Mouse (Mus musculus) megakaryocyte, embryonic 14.5 days (primary cell): ENCODE data around the gene Tmcc3. TPM values are rescaled to one million over a fixed set of nuclear protein-coding genes. Genes with fewer than 3 reads are reported as not detected.

Source experiments
- H3K27me3 ChIP-seq: replicated peaks from 2 replicates; pipeline ENCODE3; 2012; ENCODE audit warnings: inconsistent platforms
- H3K36me3 ChIP-seq: replicated peaks from 2 replicates; pipeline ENCODE3; 2012; ENCODE audit warnings: low read length, inconsistent platforms, mixed read lengths
- H3K4me1 ChIP-seq: 2 replicates; pipeline ENCODE4 v1.6.1; 2012; ENCODE audit warnings: inconsistent platforms
- H3K4me3 ChIP-seq: replicated peaks from 2 replicates; pipeline ENCODE3; 2012; ENCODE audit warnings: moderate library complexity, mild to moderate bottlenecking, inconsistent platforms
- H3K9me3 ChIP-seq: 2 replicates; pipeline ENCODE4 v1.6.1; 2012; ENCODE audit warnings: inconsistent platforms
- FLI1 ChIP-seq: IDR thresholded peaks from 2 replicates; pipeline ENCODE4 v1.6.1; 2012; ENCODE audit warnings: low read length, inconsistent platforms, mixed read lengths
- GATA1 ChIP-seq: IDR thresholded peaks from 3 replicates; pipeline ENCODE4 v1.6.1; 2012; ENCODE audit warnings: mixed read lengths, low read length, inconsistent platforms, borderline replicate concordance
- polyA plus RNA-seq: library from polyadenylated mRNA; stranded (reverse); fragments of >175 nt; gene quantifications from 2 replicates; pipeline ENCODE4 v1.2.3, GENCODE M21; 2012; ENCODE audit warnings: low replicate concordance; ENCODE audit not compliant: insufficient read depth

Gene Tmcc3
- polyA plus RNA-seq, 1 experiment: 0.84 TPM

- Histone ChIP-seq H3K4me3 (no peak overlapping the region), H3K4me1 (peaks cover 5% of the 10 kb centered on the region), H3K27me3 (peaks cover 16% of the 10 kb centered on the region), H3K9me3 (peaks cover 44% of the 10 kb centered on the region), H3K36me3 (peaks cover 2% of the 10 kb centered on the region)
- no peak for TF ChIP-seq GATA1
- no peak for TF ChIP-seq FLI1
Observed at GRCm38 (mm10) chr10:94540241-94540640, 228.5 kb downstream of the Tmcc3 start.

GRCm38 (mm10) chr10:94543956-94544355 lies 232.2 kb downstream of the Tmcc3 start:
- TF ChIP-seq GATA1 (no peak), FLI1 (no peak)
- H3K4me3 ChIP-seq: no peak overlapping the region
- H3K36me3 ChIP-seq: peaks cover 2% of the 10 kb centered on the region

GRCm38 (mm10) chr10:94544803-94545202 lies 233.1 kb downstream of the Tmcc3 start:
- Histone ChIP-seq H3K9me3 (peaks cover 30% of the 10 kb centered on the region), H3K4me3 (peak overlapping the region; percentile 93), H3K4me1 (peaks cover 22% of the 10 kb centered on the region), H3K36me3 (peaks cover 2% of the 10 kb centered on the region), H3K27me3 (peaks cover 23% of the 10 kb centered on the region)
- TF ChIP-seq FLI1 (no peak), GATA1 (no peak)

More at GRCm38 (mm10) chr10:94543956-94544355, 232.2 kb downstream of the Tmcc3 start:
- peaks cover 16% of the 10 kb centered on the region for H3K4me1 ChIP-seq
- peaks cover 36% of the 10 kb centered on the region for H3K9me3 ChIP-seq
- peaks cover 19% of the 10 kb centered on the region for H3K27me3 ChIP-seq

- H3K4me1 ChIP-seq: peaks cover 28% of the 10 kb centered on the region
- TF ChIP-seq FLI1 (no peak), GATA1 (no peak)
- H3K27me3 ChIP-seq: peaks cover 22% of the 10 kb centered on the region
- H3K4me3 ChIP-seq: peak overlapping the region; percentile 93
- peaks cover 2% of the 10 kb centered on the region for H3K36me3 ChIP-seq
- peaks cover 25% of the 10 kb centered on the region for H3K9me3 ChIP-seq
Observed at GRCm38 (mm10) chr10:94545259-94546019, 233.7 kb downstream of the Tmcc3 start.

- Histone ChIP-seq H3K27me3 (peaks cover 29% of the 10 kb centered on the region), H3K4me3 (no peak overlapping the region), H3K4me1 (peaks cover 32% of the 10 kb centered on the region), H3K9me3 (peaks cover 17% of the 10 kb centered on the region), H3K36me3 (peaks cover 2% of the 10 kb centered on the region)
- TF ChIP-seq FLI1 (no peak), GATA1 (no peak)
Observed at GRCm38 (mm10) chr10:94546617-94547016, 234.9 kb downstream of the Tmcc3 start.

- H3K27me3 ChIP-seq: peaks cover 21% of the 10 kb centered on the region
- H3K4me3 ChIP-seq: peak overlapping the region; percentile 81
- no peak for TF ChIP-seq FLI1
- H3K4me1 ChIP-seq: peaks cover 54% of the 10 kb centered on the region
- peaks cover 4% of the 10 kb centered on the region for H3K9me3 ChIP-seq
- no peaks in the 10 kb centered on the region for H3K36me3 ChIP-seq
Observed at GRCm38 (mm10) chr10:94549511-94550232, 237.9 kb downstream of the Tmcc3 start.

- TF ChIP-seq FLI1 (no peak), GATA1 (no peak)
- H3K4me1 ChIP-seq: peaks cover 45% of the 10 kb centered on the region
Observed at GRCm38 (mm10) chr10:94550649-94551048, 238.9 kb downstream of the Tmcc3 start.

GRCm38 (mm10) chr10:94551065-94551464 lies 239.3 kb downstream of the Tmcc3 start:
- TF ChIP-seq GATA1 (no peak), FLI1 (no peak)
- Histone ChIP-seq H3K4me3 (no peak overlapping the region), H3K4me1 (peaks cover 41% of the 10 kb centered on the region), H3K36me3 (no peaks in the 10 kb centered on the region), H3K27me3 (peaks cover 22% of the 10 kb centered on the region), H3K9me3 (peaks cover 4% of the 10 kb centered on the region)

More at GRCm38 (mm10) chr10:94550649-94551048, 238.9 kb downstream of the Tmcc3 start:
- Histone ChIP-seq H3K9me3 (peaks cover 4% of the 10 kb centered on the region), H3K27me3 (peaks cover 21% of the 10 kb centered on the region), H3K4me3 (no peak overlapping the region), H3K36me3 (no peaks in the 10 kb centered on the region)

- peaks cover 26% of the 10 kb centered on the region for H3K27me3 ChIP-seq
- H3K36me3 ChIP-seq: no peaks in the 10 kb centered on the region
- H3K9me3 ChIP-seq: peaks cover 4% of the 10 kb centered on the region
- H3K4me1 ChIP-seq: peaks cover 37% of the 10 kb centered on the region
- TF ChIP-seq FLI1: no peak
- no peak for TF ChIP-seq GATA1
- H3K4me3 ChIP-seq: no peak overlapping the region
Observed at GRCm38 (mm10) chr10:94551511-94551910, 239.8 kb downstream of the Tmcc3 start.

GRCm38 (mm10) chr10:94551924-94552523 lies 240.3 kb downstream of the Tmcc3 start:
- Histone ChIP-seq H3K27me3 (peaks cover 29% of the 10 kb centered on the region), H3K4me3 (peak overlapping the region; percentile 78)
- no peak for TF ChIP-seq GATA1
- no peak for TF ChIP-seq FLI1

More at GRCm38 (mm10) chr10:94551924-94552523, 240.3 kb downstream of the Tmcc3 start:
- Histone ChIP-seq H3K36me3 (no peaks in the 10 kb centered on the region), H3K9me3 (peaks cover 4% of the 10 kb centered on the region), H3K4me1 (peaks cover 37% of the 10 kb centered on the region)
